Mouse (Mus musculus): ENCODE measurements around the gene Inpp4a. TPM values are rescaled to one million over a fixed set of nuclear protein-coding genes. Genes with fewer than 3 reads are reported as not detected.

Gene Inpp4a
- polyA plus RNA-seq, 1 experiment, result 4.9 TPM

GRCm38 (mm10) chr1:37288181-37288935 lies 11.3 kb upstream of the Inpp4a start:
- no peaks in the 10 kb centered on the region for H3K79me2 ChIP-seq (ENCODE audit: control insufficient read depth, insufficient read depth)
- no peak for TF ChIP-seq TCF12 (IDR thresholded peaks at IDR 0.05; ENCODE audit: insufficient read depth, poor library complexity, severe bottlenecking)
- no peak for TF ChIP-seq TCF3 (IDR thresholded peaks at IDR 0.05; ENCODE audit: insufficient read length, low read depth)
- TF ChIP-seq CEBPB (IDR thresholded peaks at IDR 0.05; ENCODE audit: insufficient read depth, poor library complexity, severe bottlenecking), result no peak
- TF ChIP-seq USF1 (IDR thresholded peaks at IDR 0.05; ENCODE audit: low read depth), result no peak
- no peak for TF ChIP-seq E2F4 (IDR thresholded peaks at IDR 0.05; ENCODE audit: insufficient read depth)
- no peak for TF ChIP-seq MYOG (IDR thresholded peaks at IDR 0.05; ENCODE audit: control insufficient read depth in 1 of 3, insufficient read depth in 1 of 3, insufficient read length in 2 of 3, low read depth in 2 of 3)
- TF ChIP-seq SRF (IDR thresholded peaks at IDR 0.05; ENCODE audit: control insufficient read depth, insufficient read length, low read depth), result no peak
- no peak for TF ChIP-seq REST (IDR thresholded peaks at IDR 0.05; ENCODE audit: insufficient read depth, insufficient read length)
- TF ChIP-seq POLR2A (IDR thresholded peaks at IDR 0.05; ENCODE audit: insufficient read length, low read depth), result no peak
- TF ChIP-seq MAX (IDR thresholded peaks at IDR 0.05; ENCODE audit: low read depth), result no peak
- TF ChIP-seq POLR2AphosphoS2 (IDR thresholded peaks at IDR 0.05; ENCODE audit: insufficient read length, low read depth), result no peak
- no peak overlapping the region for H3K4me3 ChIP-seq
- H3K4me2 ChIP-seq (ENCODE audit: low read depth), result no peak overlapping the region
- H3K36me3 ChIP-seq (ENCODE audit: control insufficient read depth, insufficient read depth), result no peaks in the 10 kb centered on the region
- H3K27me3 ChIP-seq (ENCODE audit: control insufficient read depth, insufficient read depth, insufficient read length), result no peaks in the 10 kb centered on the region
- H3ac ChIP-seq (ENCODE audit: control insufficient read depth, insufficient read length), result no peak overlapping the region

GRCm38 (mm10) chr1:37288941-37289340 lies 10.7 kb upstream of the Inpp4a start:
- Histone ChIP-seq H3ac (ENCODE audit: control insufficient read depth, insufficient read length) (no peak overlapping the region), H3K4me2 (ENCODE audit: low read depth) (no peak overlapping the region), H3K4me3 (no peak overlapping the region), H3K79me2 (ENCODE audit: control insufficient read depth, insufficient read depth) (no peaks in the 10 kb centered on the region), H3K36me3 (ENCODE audit: control insufficient read depth, insufficient read depth) (no peaks in the 10 kb centered on the region), H3K27me3 (ENCODE audit: control insufficient read depth, insufficient read depth, insufficient read length) (no peaks in the 10 kb centered on the region)
- TF ChIP-seq MAX (IDR thresholded peaks at IDR 0.05; ENCODE audit: low read depth) (no peak), TCF12 (IDR thresholded peaks at IDR 0.05; ENCODE audit: insufficient read depth, poor library complexity, severe bottlenecking) (no peak), MYOG (IDR thresholded peaks at IDR 0.05; ENCODE audit: control insufficient read depth in 1 of 3, insufficient read depth in 1 of 3, insufficient read length in 2 of 3, low read depth in 2 of 3) (no peak), POLR2A (IDR thresholded peaks at IDR 0.05; ENCODE audit: insufficient read length, low read depth) (no peak), POLR2AphosphoS2 (IDR thresholded peaks at IDR 0.05; ENCODE audit: insufficient read length, low read depth) (no peak), REST (IDR thresholded peaks at IDR 0.05; ENCODE audit: insufficient read depth, insufficient read length) (no peak), USF1 (IDR thresholded peaks at IDR 0.05; ENCODE audit: low read depth) (no peak), MYOD1 (IDR thresholded peaks at IDR 0.05; ENCODE audit: control insufficient read depth in 1 of 3, insufficient read length in 2 of 3, low read depth in 2 of 3) (no peak), E2F4 (IDR thresholded peaks at IDR 0.05; ENCODE audit: insufficient read depth) (no peak), CEBPB (IDR thresholded peaks at IDR 0.05; ENCODE audit: insufficient read depth, poor library complexity, severe bottlenecking) (no peak), TCF3 (IDR thresholded peaks at IDR 0.05; ENCODE audit: insufficient read length, low read depth) (no peak), SRF (IDR thresholded peaks at IDR 0.05; ENCODE audit: control insufficient read depth, insufficient read length, low read depth) (no peak)

- H3ac ChIP-seq (ENCODE audit: control insufficient read depth, insufficient read length), result no peak overlapping the region
- no peak for TF ChIP-seq MYOD1 (IDR thresholded peaks at IDR 0.05; ENCODE audit: control insufficient read depth in 1 of 3, insufficient read length in 2 of 3, low read depth in 2 of 3)
- TF ChIP-seq TCF12 (IDR thresholded peaks at IDR 0.05; ENCODE audit: insufficient read depth, poor library complexity, severe bottlenecking), result no peak
- TF ChIP-seq POLR2A (IDR thresholded peaks at IDR 0.05; ENCODE audit: insufficient read length, low read depth), result no peak
- TF ChIP-seq MYOG (IDR thresholded peaks at IDR 0.05; ENCODE audit: control insufficient read depth in 1 of 3, insufficient read depth in 1 of 3, insufficient read length in 2 of 3, low read depth in 2 of 3), result no peak
- TF ChIP-seq CEBPB (IDR thresholded peaks at IDR 0.05; ENCODE audit: insufficient read depth, poor library complexity, severe bottlenecking), result no peak
- no peak for TF ChIP-seq USF1 (IDR thresholded peaks at IDR 0.05; ENCODE audit: low read depth)
- TF ChIP-seq REST (IDR thresholded peaks at IDR 0.05; ENCODE audit: insufficient read depth, insufficient read length), result no peak
- TF ChIP-seq TCF3 (IDR thresholded peaks at IDR 0.05; ENCODE audit: insufficient read length, low read depth), result no peak
- no peak for TF ChIP-seq E2F4 (IDR thresholded peaks at IDR 0.05; ENCODE audit: insufficient read depth)
- H3K36me3 ChIP-seq (ENCODE audit: control insufficient read depth, insufficient read depth), result no peaks in the 10 kb centered on the region
- H3K4me2 ChIP-seq (ENCODE audit: low read depth), result no peak overlapping the region
- no peaks in the 10 kb centered on the region for H3K27me3 ChIP-seq (ENCODE audit: control insufficient read depth, insufficient read depth, insufficient read length)
- no peak overlapping the region for H3K4me3 ChIP-seq
- no peaks in the 10 kb centered on the region for H3K79me2 ChIP-seq (ENCODE audit: control insufficient read depth, insufficient read depth)
Observed at GRCm38 (mm10) chr1:37296414-37296813, 3.3 kb upstream of the Inpp4a start.

- no peak overlapping the region for H3ac ChIP-seq (ENCODE audit: control insufficient read depth, insufficient read length)
- no peak overlapping the region for H3K4me3 ChIP-seq
- TF ChIP-seq SRF (IDR thresholded peaks at IDR 0.05; ENCODE audit: control insufficient read depth, insufficient read length, low read depth) (no peak), POLR2A (IDR thresholded peaks at IDR 0.05; ENCODE audit: insufficient read length, low read depth) (no peak), POLR2AphosphoS2 (IDR thresholded peaks at IDR 0.05; ENCODE audit: insufficient read length, low read depth) (no peak), TCF12 (IDR thresholded peaks at IDR 0.05; ENCODE audit: insufficient read depth, poor library complexity, severe bottlenecking) (no peak), E2F4 (IDR thresholded peaks at IDR 0.05; ENCODE audit: insufficient read depth) (no peak), REST (IDR thresholded peaks at IDR 0.05; ENCODE audit: insufficient read depth, insufficient read length) (no peak), USF1 (IDR thresholded peaks at IDR 0.05; ENCODE audit: low read depth) (no peak), CEBPB (IDR thresholded peaks at IDR 0.05; ENCODE audit: insufficient read depth, poor library complexity, severe bottlenecking) (no peak), TCF3 (IDR thresholded peaks at IDR 0.05; ENCODE audit: insufficient read length, low read depth) (no peak), MAX (IDR thresholded peaks at IDR 0.05; ENCODE audit: low read depth) (no peak), MYOG (IDR thresholded peaks at IDR 0.05; ENCODE audit: control insufficient read depth in 1 of 3, insufficient read depth in 1 of 3, insufficient read length in 2 of 3, low read depth in 2 of 3) (no peak), MYOD1 (IDR thresholded peaks at IDR 0.05; ENCODE audit: control insufficient read depth in 1 of 3, insufficient read length in 2 of 3, low read depth in 2 of 3) (no peak)
- no peak overlapping the region for H3K4me2 ChIP-seq (ENCODE audit: low read depth)
- no peaks in the 10 kb centered on the region for H3K79me2 ChIP-seq (ENCODE audit: control insufficient read depth, insufficient read depth)
- no peaks in the 10 kb centered on the region for H3K27me3 ChIP-seq (ENCODE audit: control insufficient read depth, insufficient read depth, insufficient read length)
- no peaks in the 10 kb centered on the region for H3K36me3 ChIP-seq (ENCODE audit: control insufficient read depth, insufficient read depth)
Observed at GRCm38 (mm10) chr1:37298904-37299303, 761 bp upstream of the Inpp4a start.

Measured in myocyte (in vitro differentiated cells).